Mouse (Mus musculus) thymus, adult 2 months (tissue): ENCODE measurements around the gene Fam133b. TPM values are rescaled to one million over a fixed set of nuclear protein-coding genes. Genes with fewer than 3 reads are reported as not detected.

Source experiments
- DNase-seq: peaks from one replicate; pipeline ENCODE4 v3.0.0; 2021
- H3K27ac ChIP-seq: fragments of 200-500 bp; 2 replicates; pipeline ENCODE4 v1.5.1; 2012; ENCODE audit warnings: low read length, control low read depth; ENCODE audit not compliant: control insufficient read depth, insufficient read depth
- H3K27me3 ChIP-seq: fragments of 200-500 bp; 2 replicates; pipeline ENCODE4 v1.6.1; 2012; ENCODE audit warnings: mild to moderate bottlenecking, low read length, moderate library complexity, mixed read lengths; ENCODE audit not compliant: control insufficient read depth, insufficient read depth
- H3K36me3 ChIP-seq: fragments of 200-500 bp; 2 replicates; pipeline ENCODE4 v1.6.1; 2012; ENCODE audit warnings: mild to moderate bottlenecking, low read length, moderate library complexity; ENCODE audit not compliant: control insufficient read depth, insufficient read depth
- H3K4me1 ChIP-seq: fragments of 200-500 bp; replicated peaks from 2 replicates; pipeline ENCODE4 v1.6.1; 2012; ENCODE audit warnings: low read length; ENCODE audit not compliant: control insufficient read depth, insufficient read depth
- H3K4me3 ChIP-seq: fragments of 200-500 bp; 2 replicates; pipeline ENCODE4 v1.5.1; 2012; ENCODE audit warnings: mild to moderate bottlenecking, low read length, control low read depth, moderate library complexity; ENCODE audit not compliant: control insufficient read depth, insufficient read depth
- CTCF ChIP-seq: fragments of 200-500 bp; IDR thresholded peaks from 2 replicates; pipeline ENCODE4 v1.5.1; 2012; ENCODE audit warnings: mild to moderate bottlenecking, control low read depth, low read length, moderate library complexity, borderline replicate concordance; ENCODE audit not compliant: control insufficient read depth, poor library complexity, insufficient read depth; ENCODE audit errors: extremely low read depth
- POLR2A ChIP-seq: fragments of 200-500 bp; IDR thresholded peaks from 2 replicates; pipeline ENCODE4 v1.6.1; 2012; ENCODE audit warnings: mild to moderate bottlenecking, low read length, control low read depth, moderate library complexity; ENCODE audit not compliant: control insufficient read depth, poor library complexity, insufficient read depth; ENCODE audit errors: extremely low read depth
- WGBS: fragments of 180-500 bp; shearing (Covaris S2); methylation state at CpG from one replicate; pipeline ENCODE4 v1.1.7; 2018; 5-methylcytosine and 5-hydroxymethylcytosine counted together
- polyA plus RNA-seq: library from polyadenylated mRNA; depleted of rRNA; stranded (reverse); fragments of >200 nt; gene quantifications from 2 replicates; pipeline ENCODE4 v1.2.3, GENCODE M21; 2012

Gene Fam133b
- polyA plus RNA-seq, 1 experiment: 13.7 TPM

GRCm38 (mm10) chr5:3502610-3503350 is 40.9 kb upstream of the Fam133b start:
- H3K4me3 ChIP-seq: no peak overlapping the region
- DNase-seq: no peak
- H3K36me3 ChIP-seq: no peaks in the 10 kb centered on the region
- peaks cover 35% of the 10 kb centered on the region for H3K4me1 ChIP-seq
- WGBS: 53% methylated on average over 11 of the region's 11 CpGs
- no peak overlapping the region for H3K27ac ChIP-seq
- TF ChIP-seq POLR2A (no peak), CTCF (no peak)
- no peaks in the 10 kb centered on the region for H3K27me3 ChIP-seq

DNA sequence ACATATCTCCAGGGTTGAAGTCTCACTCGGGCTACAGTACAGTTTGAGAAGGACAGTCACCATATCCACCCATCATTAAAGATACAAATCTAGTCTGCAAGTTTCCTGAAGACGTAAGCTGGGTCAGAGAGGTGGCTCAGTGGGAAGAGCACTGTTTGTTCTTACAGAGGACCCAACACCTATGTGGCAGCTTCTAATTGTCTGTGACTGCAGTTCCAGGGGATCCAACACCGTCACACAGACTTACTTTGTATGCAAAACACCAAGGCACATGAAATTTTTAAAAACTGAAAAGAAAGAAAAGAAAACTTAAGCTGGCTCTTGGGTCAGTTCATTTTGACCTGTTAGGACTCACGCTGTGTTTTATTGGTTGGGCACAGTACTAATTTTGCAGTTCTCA is 40.3 kb upstream of the Fam133b start:
- no peak for TF ChIP-seq POLR2A
- no peak for TF ChIP-seq CTCF
- WGBS: 76% methylated on average over 4 of the region's 4 CpGs
- no peak overlapping the region for H3K4me3 ChIP-seq
- H3K27ac ChIP-seq: no peak overlapping the region
- H3K36me3 ChIP-seq: no peaks in the 10 kb centered on the region
- H3K27me3 ChIP-seq: no peaks in the 10 kb centered on the region
- no peak for DNase-seq
- H3K4me1 ChIP-seq: peaks cover 30% of the 10 kb centered on the region

DNA sequence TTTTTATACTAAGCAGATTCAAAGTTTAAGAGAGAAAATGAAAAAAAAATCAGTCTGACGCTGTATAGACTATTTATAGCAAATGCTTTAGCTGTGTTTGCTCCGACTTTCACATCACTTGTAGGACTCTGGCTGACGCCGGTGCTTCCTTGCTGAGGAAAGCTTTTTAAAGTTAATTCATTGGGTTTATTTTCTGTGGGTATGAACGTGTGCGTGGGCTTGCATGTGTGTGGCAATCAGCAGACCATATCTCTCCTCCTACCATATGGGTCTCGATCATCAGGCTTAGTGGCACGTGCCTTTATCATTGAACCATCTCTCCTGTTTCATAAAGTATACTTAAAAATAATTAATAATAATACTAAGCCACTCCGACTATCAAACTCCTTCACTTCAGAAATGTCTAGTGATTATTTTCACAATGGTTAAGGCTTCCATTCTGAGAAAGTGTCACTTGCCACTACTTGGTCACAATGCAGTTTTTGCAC is 39.8 kb upstream of the Fam133b start:
- Histone ChIP-seq H3K27ac (no peak overlapping the region), H3K27me3 (no peaks in the 10 kb centered on the region), H3K4me1 (peaks cover 26% of the 10 kb centered on the region), H3K4me3 (no peak overlapping the region), H3K36me3 (no peaks in the 10 kb centered on the region)
- 39% methylated on average over 9 of the region's 9 CpGs for WGBS
- DNase-seq: no peak
- no peak for TF ChIP-seq POLR2A
- TF ChIP-seq CTCF: no peak

GRCm38 (mm10) chr5:3504453-3504852 is 39.2 kb upstream of the Fam133b start:
- peaks cover 27% of the 10 kb centered on the region for H3K4me1 ChIP-seq
- no peak overlapping the region for H3K4me3 ChIP-seq
- no peak overlapping the region for H3K27ac ChIP-seq
- WGBS: 62% methylated on average over 4 of the region's 4 CpGs
- no peaks in the 10 kb centered on the region for H3K36me3 ChIP-seq
- TF ChIP-seq POLR2A: no peak
- TF ChIP-seq CTCF: no peak
- no peak for DNase-seq
- H3K27me3 ChIP-seq: no peaks in the 10 kb centered on the region

- Histone ChIP-seq H3K27ac (no peak overlapping the region), H3K4me3 (no peak overlapping the region), H3K27me3 (no peaks in the 10 kb centered on the region), H3K4me1 (peaks cover 24% of the 10 kb centered on the region), H3K36me3 (no peaks in the 10 kb centered on the region)
- no peak for DNase-seq
- WGBS: 49% methylated on average over 2 of the region's 2 CpGs
- TF ChIP-seq CTCF (no peak), POLR2A (no peak)
Measured at GRCm38 (mm10) chr5:3505553-3505952, 38.1 kb upstream of the Fam133b start.

DNA sequence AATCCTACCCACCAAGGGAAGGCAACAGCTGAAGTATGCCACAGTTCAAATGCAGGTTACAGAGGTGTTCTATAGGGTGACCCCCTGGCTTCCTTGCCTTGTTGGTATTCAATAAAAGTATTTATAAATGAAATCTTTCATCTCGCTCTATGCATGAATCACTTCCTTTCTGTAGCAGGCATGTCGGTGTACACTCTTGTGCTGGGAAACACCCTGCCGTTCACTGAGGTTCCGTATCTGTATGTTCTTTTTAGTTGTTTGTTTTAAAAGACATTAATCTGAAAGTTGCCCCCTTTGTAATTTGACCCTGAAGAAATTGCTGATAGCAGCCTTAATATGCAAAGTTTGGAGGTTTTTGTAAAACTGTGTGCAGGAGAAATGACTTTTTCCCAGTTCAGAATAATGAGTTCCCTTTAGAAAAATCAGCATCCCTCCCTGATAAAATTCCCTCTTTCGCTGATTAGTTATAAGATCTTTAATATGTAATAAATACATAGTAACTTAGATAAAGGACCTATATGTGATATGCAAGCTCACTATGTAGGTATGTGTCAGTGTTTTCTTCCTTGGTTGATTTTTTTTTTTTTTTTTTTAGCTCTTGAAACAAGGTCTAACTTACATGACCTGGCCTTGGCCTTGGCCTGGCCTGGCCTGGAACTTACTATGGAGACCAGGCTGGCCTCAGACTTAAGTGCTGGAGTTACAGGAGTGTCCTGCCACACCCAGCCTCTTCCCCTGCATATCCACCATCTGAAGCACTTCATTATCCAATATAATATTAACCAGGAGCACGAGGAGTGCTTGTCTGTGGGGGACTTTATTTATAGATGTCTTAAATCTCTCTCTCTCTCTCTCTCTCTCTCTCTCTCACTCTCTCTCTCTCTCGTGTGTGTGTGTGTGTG is 34.9 kb upstream of the Fam133b start:
- Histone ChIP-seq H3K4me3 (no peak overlapping the region), H3K27ac (no peak overlapping the region), H3K36me3 (no peaks in the 10 kb centered on the region), H3K4me1 (peaks cover 7% of the 10 kb centered on the region; the same call in 1 of the 2 replicates), H3K27me3 (no peaks in the 10 kb centered on the region)
- DNase-seq: no peak
- WGBS: 65% methylated on average over 7 of the region's 7 CpGs
- TF ChIP-seq CTCF (no peak), POLR2A (no peak)
